Mouse (Mus musculus) ovary, postnatal 10 days (tissue): ENCODE results near the gene 1810010D01Rik.
A peak's percentile ranks its signal among the peaks of the same experiment; 100 is the strongest.

Experiments used
- DNase-seq: peaks from one replicate; pipeline ENCODE4 v3.0.0; 2022; ENCODE audit warnings: low spot score

1810010D01Rik gene

GRCm38 (mm10) chr7:145208006-145208405 lies at the start of gene 1810010D01Rik:
1810010D01Rik (minus strand) TSS chr7:145208119.
- DNase-seq, result no peak

- DNase-seq, result no peak
Observed at GRCm38 (mm10) chr7:145256092-145256491, 48.2 kb upstream of the 1810010D01Rik start.

GRCm38 (mm10) chr7:145253986-145254630 lies 46.2 kb upstream of the 1810010D01Rik start:
- DNase-seq, result no peak

- DNase-seq, result peak; percentile 66
Observed at GRCm38 (mm10) chr7:145252715-145253476, 45.0 kb upstream of the 1810010D01Rik start.

GRCm38 (mm10) chr7:145250225-145250624 lies 42.3 kb upstream of the 1810010D01Rik start:
- DNase-seq, result no peak

- no peak for DNase-seq
Observed at GRCm38 (mm10) chr7:145248911-145249310, 41.0 kb upstream of the 1810010D01Rik start.

- DNase-seq, result peak; percentile 72
Observed at GRCm38 (mm10) chr7:145242851-145243712, 35.2 kb upstream of the 1810010D01Rik start.

GRCm38 (mm10) chr7:145242028-145242427 lies 34.1 kb upstream of the 1810010D01Rik start:
- DNase-seq, result no peak

- no peak for DNase-seq
Observed at GRCm38 (mm10) chr7:145240929-145241328, 33.0 kb upstream of the 1810010D01Rik start.

- no peak for DNase-seq
Observed at GRCm38 (mm10) chr7:145239736-145240505, 32.0 kb upstream of the 1810010D01Rik start.

GRCm38 (mm10) chr7:145239145-145239544 lies 31.2 kb upstream of the 1810010D01Rik start:
- no peak for DNase-seq

GRCm38 (mm10) chr7:145234841-145235790 lies 27.2 kb upstream of the 1810010D01Rik start:
- no peak for DNase-seq

GRCm38 (mm10) chr7:145231659-145232058 lies 23.7 kb upstream of the 1810010D01Rik start:
- no peak for DNase-seq

- no peak for DNase-seq
Observed at GRCm38 (mm10) chr7:145226641-145227040, 18.7 kb upstream of the 1810010D01Rik start.

- DNase-seq, result no peak
Observed at GRCm38 (mm10) chr7:145225626-145226025, 17.7 kb upstream of the 1810010D01Rik start.

- no peak for DNase-seq
Observed at GRCm38 (mm10) chr7:145221841-145222689, 14.1 kb upstream of the 1810010D01Rik start.

GRCm38 (mm10) chr7:145221346-145221745 lies 13.4 kb upstream of the 1810010D01Rik start:
- DNase-seq, result no peak

GRCm38 (mm10) chr7:145219420-145219831 lies 11.5 kb upstream of the 1810010D01Rik start:
- no peak for DNase-seq

GRCm38 (mm10) chr7:145216591-145216990 lies 8.7 kb upstream of the 1810010D01Rik start:
- no peak for DNase-seq
